Mouse (Mus musculus) cerebellum, adult 2 months (tissue): ENCODE data around the gene Syt3. TPM values are rescaled to one million over a fixed set of nuclear protein-coding genes. Genes with fewer than 3 reads are reported as not detected.
A peak's percentile ranks its signal among the peaks of the same experiment; 100 is the strongest.

Experiments used
- DNase-seq, 2 experiments: peaks; one replicate each; pipeline ENCODE4 v3.0.0; 2021
- H3K27ac ChIP-seq: fragments of 200-500 bp; 2 replicates; pipeline ENCODE4 v1.5.1; 2012; ENCODE audit warnings: low read length, control low read depth, inconsistent platforms; ENCODE audit not compliant: insufficient read depth
- H3K27me3 ChIP-seq: fragments of 200-500 bp; 2 replicates; pipeline ENCODE4 v1.6.1; 2012; ENCODE audit warnings: inconsistent platforms, mild to moderate bottlenecking, low read length, moderate library complexity; ENCODE audit not compliant: control insufficient read depth, insufficient read depth
- H3K4me1 ChIP-seq: fragments of 200-500 bp; 2 replicates; pipeline ENCODE4 v1.6.1; 2011; ENCODE audit warnings: low read length; ENCODE audit not compliant: control insufficient read depth, insufficient read depth
- H3K4me3 ChIP-seq: fragments of 200-500 bp; replicated peaks from 2 replicates; pipeline ENCODE3; 2011; ENCODE audit warnings: mild to moderate bottlenecking, low read depth, low read length, control low read depth; ENCODE audit not compliant: insufficient read depth
- CTCF ChIP-seq: fragments of 200-500 bp; IDR thresholded peaks from 2 replicates; pipeline ENCODE4 v1.5.1; 2011; ENCODE audit warnings: low read depth, mild to moderate bottlenecking, control low read depth, low read length, moderate library complexity, borderline replicate concordance; ENCODE audit not compliant: insufficient read depth
- POLR2A ChIP-seq: fragments of 200-500 bp; IDR thresholded peaks from 2 replicates; pipeline ENCODE4 v1.6.1; 2011; ENCODE audit warnings: low read length, control low read depth, borderline replicate concordance; ENCODE audit not compliant: insufficient read depth
- WGBS: fragments of 180-500 bp; shearing (Covaris S2); methylation state at CpG from one replicate; pipeline ENCODE4 v1.1.7; 2018; 5-methylcytosine and 5-hydroxymethylcytosine counted together
- polyA plus RNA-seq: library from polyadenylated mRNA; depleted of rRNA; stranded (reverse); fragments of >200 nt; gene quantifications from 2 replicates; pipeline ENCODE4 v1.2.3, GENCODE M21; 2012

The Syt3 gene
- polyA plus RNA-seq, 1 experiment, result 125 TPM

- Histone ChIP-seq H3K27ac (no peak overlapping the region), H3K4me3 (no peak overlapping the region)
- 36% methylated on average over 12 of the region's 12 CpGs for WGBS
Observed at GRCm38 (mm10) chr7:44382541-44382940, 1.4 kb upstream of the Syt3 start.

GRCm38 (mm10) chr7:44384716-44385059, 786 bp downstream of the Syt3 start:
- no peak for DNase-seq
- peaks cover 8% of the 10 kb centered on the region for H3K4me1 ChIP-seq
- under 1% methylated on average over 16 of the region's 17 CpGs for WGBS
- TF ChIP-seq POLR2A (no peak; the same call in 1 of the 2 replicates), CTCF (no peak)
- H3K27me3 ChIP-seq, result no peaks in the 10 kb centered on the region
- H3K27ac ChIP-seq, result peak overlapping the region; percentile 90
- peak overlapping the region; percentile 98 for H3K4me3 ChIP-seq

More at GRCm38 (mm10) chr7:44382541-44382940, 1.4 kb upstream of the Syt3 start:
- H3K27me3 ChIP-seq, result no peaks in the 10 kb centered on the region
- TF ChIP-seq CTCF, result no peak
- no peak for TF ChIP-seq POLR2A
- DNase-seq, result no peak
- peaks cover 8% of the 10 kb centered on the region for H3K4me1 ChIP-seq

GRCm38 (mm10) chr7:44385720-44386119, 1.8 kb downstream of the Syt3 start, which contains the start of gene 1700008O03Rik:
1700008O03Rik (minus strand) TSS chr7:44385820.
- Histone ChIP-seq H3K27ac (peak within 1 kb of the TSS; percentile 90), H3K4me3 (peak within 1 kb of the TSS; percentile 98), H3K27me3 (no peaks in the 10 kb centered on the region), H3K4me1 (peaks cover 12% of the 10 kb centered on the region)
- DNase-seq, result no peak
- TF ChIP-seq CTCF, result no peak
- no peak for TF ChIP-seq POLR2A
- 80% methylated on average over 12 of the region's 12 CpGs for WGBS

- TF ChIP-seq POLR2A (peak; percentile 33; the same call in 1 of the 2 replicates), CTCF (no peak)
- no peaks in the 10 kb centered on the region for H3K27me3 ChIP-seq
- DNase-seq, result peak; percentile 94 to 95
- H3K4me3 ChIP-seq, result peak overlapping the region; percentile 1
- 11% methylated on average over 4 of the region's 4 CpGs for WGBS
- peaks cover 40% of the 10 kb centered on the region for H3K4me1 ChIP-seq
- peak overlapping the region; percentile 91 for H3K27ac ChIP-seq
Observed at GRCm38 (mm10) chr7:44391831-44392230, 7.9 kb downstream of the Syt3 start.

GRCm38 (mm10) chr7:44392341-44392740, 8.4 kb downstream of the Syt3 start:
- TF ChIP-seq CTCF (no peak), POLR2A (no peak)
- H3K27ac ChIP-seq, result peak overlapping the region; percentile 91
- no peak overlapping the region for H3K4me3 ChIP-seq
- no peaks in the 10 kb centered on the region for H3K27me3 ChIP-seq
- WGBS, result 85% methylated on average over 14 of the region's 14 CpGs
- H3K4me1 ChIP-seq, result peaks cover 40% of the 10 kb centered on the region
- no peak for DNase-seq

- peak in 1 of 2 experiments; percentile 44 for DNase-seq
- H3K27me3 ChIP-seq, result no peaks in the 10 kb centered on the region
- TF ChIP-seq CTCF (no peak), POLR2A (no peak)
- peaks cover 40% of the 10 kb centered on the region for H3K4me1 ChIP-seq
- H3K27ac ChIP-seq, result no peak overlapping the region
- 28% methylated on average over 17 of the region's 17 CpGs for WGBS
- H3K4me3 ChIP-seq, result no peak overlapping the region
Observed at GRCm38 (mm10) chr7:44393284-44393683, 9.4 kb downstream of the Syt3 start.

- Histone ChIP-seq H3K4me1 (peaks cover 10% of the 10 kb centered on the region), H3K27me3 (no peaks in the 10 kb centered on the region), H3K27ac (no peak overlapping the region), H3K4me3 (no peak overlapping the region)
- 22% methylated on average over 3 of the region's 3 CpGs for WGBS
- DNase-seq, result peak; percentile 75 to 79
- TF ChIP-seq CTCF (peak; percentile 75), POLR2A (no peak)
Observed at GRCm38 (mm10) chr7:44398570-44398969, 14.7 kb downstream of the Syt3 start.

GRCm38 (mm10) chr7:44401673-44402072, 17.8 kb downstream of the Syt3 start:
- Histone ChIP-seq H3K27me3 (no peaks in the 10 kb centered on the region), H3K27ac (no peak overlapping the region), H3K4me1 (no peaks in the 10 kb centered on the region), H3K4me3 (no peak overlapping the region)
- TF ChIP-seq CTCF, result no peak
- no peak for DNase-seq
- 86% methylated on average over 6 of the region's 6 CpGs for WGBS
